In the genomic region with DNA sequence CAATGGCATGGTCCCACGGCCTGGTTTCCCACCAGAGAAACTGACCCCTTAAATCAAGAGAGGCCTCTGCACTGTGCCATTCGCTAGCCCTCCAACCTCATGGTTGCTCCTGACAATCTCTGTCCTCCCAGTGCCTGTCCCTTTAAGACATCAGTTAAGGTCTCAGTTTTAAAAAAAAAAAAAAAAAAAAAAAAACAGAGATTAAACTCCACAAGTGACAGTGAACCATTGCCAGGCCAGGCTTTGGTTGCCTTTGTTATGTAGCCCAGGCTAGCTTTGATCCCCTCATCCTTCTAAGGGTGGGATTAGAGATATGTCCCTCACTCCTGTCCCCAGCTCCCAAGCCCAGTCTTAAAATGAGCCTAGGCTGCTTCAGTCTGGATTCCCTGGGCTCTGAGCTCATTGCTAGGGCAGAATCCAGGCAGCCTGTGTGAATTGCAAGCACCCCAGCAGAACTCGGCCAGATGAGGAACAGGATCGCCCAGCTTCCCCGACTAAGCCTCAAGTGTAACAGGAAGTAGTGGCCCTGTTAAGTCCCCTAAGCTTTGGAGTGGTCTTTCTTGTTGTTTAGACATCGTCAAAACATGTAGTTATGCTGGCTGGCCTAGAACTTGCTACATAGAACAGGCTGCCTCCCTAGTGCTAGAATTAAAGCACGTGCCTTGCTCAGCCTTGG, we compare ENCODE assay signal across 25 mouse cellular contexts. TPM values are rescaled to one million over a fixed set of nuclear protein-coding genes. Genes with fewer than 3 reads are reported as not detected.
DNase-seq lines count a peak whose midpoint lies in the region; ATAC-seq and TF ChIP-seq lines count a peak whose summit lies in the region.
"Had no signal": no experiment of that assay in that cellular context is flagged by ENCODE, and none has a peak within 500 bp of the region (broad histone marks: within the 10 kb centered on the region; RNA-seq: fewer than 3 reads in every experiment).

No protein-coding gene starts in this region.

- 72% methylated on average over 7 of the region's 7 CpGs for WGBS in heart, embryonic 14.5 days
- 84% methylated on average over 7 of the region's 7 CpGs for WGBS in embryonic facial prominence, embryonic 10.5 days
- WGBS in stomach, embryonic 16.5 days = 68% methylated on average over 7 of the region's 7 CpGs
- WGBS in forebrain, embryonic 15.5 days = 85% methylated on average over 7 of the region's 7 CpGs

- TF ChIP-seq CTCF in gastrocnemius, adult 2 months (IDR thresholded peaks at IDR 0.05) = no peak

- no peak overlapping the region for H3K4me3 ChIP-seq in gastrocnemius, adult 2 months
- no peak overlapping the region for H3K4me3 ChIP-seq in heart, embryonic 14.5 days (ENCODE audit: control insufficient read depth in 1 of 2, insufficient read depth in 1 of 2, low read depth in 1 of 2, low read length in 2 of 2)
- H3K4me3 ChIP-seq in embryonic facial prominence, embryonic 10.5 days = no peak overlapping the region
- no peak overlapping the region for H3K4me3 ChIP-seq in stomach, embryonic 16.5 days (replicated peaks; ENCODE audit: low read length)
- no peak overlapping the region for H3K4me3 ChIP-seq in forebrain, embryonic 15.5 days
- H3K4me3 ChIP-seq: neural tube, embryonic 12.5 days had no signal

- H3K4me1 ChIP-seq in heart, embryonic 14.5 days (ENCODE audit: control insufficient read depth in 2 of 2, insufficient read depth in 2 of 2, low read length in 2 of 2) = peaks cover 18 to 28% of the 10 kb centered on the region in 2 experiments
- H3K4me1 ChIP-seq in embryonic facial prominence, embryonic 10.5 days = peaks cover 18% of the 10 kb centered on the region
- peaks cover 3% of the 10 kb centered on the region; the same call in 1 of the 2 replicates for H3K4me1 ChIP-seq in stomach, embryonic 16.5 days (ENCODE audit: control insufficient read depth, insufficient read depth, low read length)
- no peaks in the 10 kb centered on the region for H3K4me1 ChIP-seq in forebrain, embryonic 15.5 days
- H3K4me1 ChIP-seq: neural tube, embryonic 12.5 days had no signal

- H3K27me3 ChIP-seq in heart, embryonic 14.5 days (ENCODE audit: control insufficient read depth, insufficient read depth, low read length) = no peaks in the 10 kb centered on the region
- H3K27me3 ChIP-seq in embryonic facial prominence, embryonic 10.5 days (replicated peaks; ENCODE audit: low read depth, poor library complexity, severe bottlenecking) = peaks cover 20% of the 10 kb centered on the region
- no peaks in the 10 kb centered on the region for H3K27me3 ChIP-seq in stomach, embryonic 16.5 days (ENCODE audit: control insufficient read depth, insufficient read depth, low read length)
- no peaks in the 10 kb centered on the region for H3K27me3 ChIP-seq in forebrain, embryonic 15.5 days
- H3K27me3 ChIP-seq: embryonic facial prominence, embryonic 12.5 days; limb, embryonic 15.5 days had no signal

- H3K9ac ChIP-seq in heart, embryonic 14.5 days (ENCODE audit: low read length) = peak overlapping the region; percentile 43; the same call in 1 of the 2 replicates
- 0 out of 2 replicates have a peak overlapping the region, but pooled peaks have one; percentile 15 for H3K9ac ChIP-seq in stomach, embryonic 16.5 days (ENCODE audit: low read length)
- no peak overlapping the region for H3K9ac ChIP-seq in forebrain, embryonic 15.5 days (replicated peaks)
- H3K9ac ChIP-seq: embryonic facial prominence, embryonic 12.5 days; hindbrain, embryonic 14.5 days; limb, embryonic 15.5 days; liver, embryonic 14.5 days; lung, embryonic 14.5 days; neural tube, embryonic 12.5 days had no signal

- ATAC-seq in heart, embryonic 14.5 days (ENCODE audit: insufficient number of reproducible peaks, insufficient read depth, low FRiP score, low read depth) = no peak
- ATAC-seq in stomach, embryonic 16.5 days (ENCODE audit: insufficient read depth, low FRiP score) = no peak
- no peak for ATAC-seq in forebrain, embryonic 15.5 days (replicated peaks)
- ATAC-seq: inflammation-experienced regulatory T-cells, adult 6 months had no signal

- H3K27ac ChIP-seq in gastrocnemius, adult 2 months = peak overlapping the region; percentile 83
- peak overlapping the region; percentile 94 to 96 for H3K27ac ChIP-seq in heart, embryonic 14.5 days (replicated peaks in 1 of 2; ENCODE audit: control insufficient read depth in 1 of 2, insufficient read depth in 1 of 2, low read depth in 2 of 2, low read length in 2 of 2)
- peak overlapping the region; percentile 55; the same call in 1 of the 2 replicates for H3K27ac ChIP-seq in embryonic facial prominence, embryonic 10.5 days (replicated peaks)
- no peak overlapping the region; the same call in 1 of the 2 replicates for H3K27ac ChIP-seq in stomach, embryonic 16.5 days (ENCODE audit: low read length)
- H3K27ac ChIP-seq in forebrain, embryonic 15.5 days (replicated peaks) = no peak overlapping the region
- H3K27ac ChIP-seq: embryonic facial prominence, embryonic 12.5 days; hindbrain, embryonic 14.5 days; kidney, postnatal 0 days; limb, embryonic 15.5 days; liver, embryonic 14.5 days; neural tube, embryonic 12.5 days had no signal

- DNase-seq in gastrocnemius, adult 2 months = no peak
- no peak for DNase-seq in gastrocnemius, adult 18-20 months (ENCODE audit: low spot score)
- DNase-seq in heart, postnatal 25 days (ENCODE audit: low spot score) = no peak
- no peak for DNase-seq in embryonic facial prominence, embryonic 10.5 days (ENCODE audit: low spot score)
- DNase-seq in cerebellum, postnatal 14 days = no peak
- DNase-seq: adrenal gland, postnatal 36 days; cerebellum, adult 11 months; cerebellum, adult 9-11 months; kidney, adult 18-20 months; left cerebral cortex, postnatal 4 days; lung, embryonic 14.5 days; midbrain, embryonic 14.5 days; right cerebral cortex, postnatal 25 days; spleen, adult 18-20 months; thymus, postnatal 36 days had no signal

- H3K4me2 ChIP-seq in heart, embryonic 14.5 days (ENCODE audit: low read length) = peak overlapping the region; percentile 27; the same call in 1 of the 2 replicates
- no peak overlapping the region for H3K4me2 ChIP-seq in stomach, embryonic 16.5 days (ENCODE audit: low read depth, low read length)
- no peak overlapping the region for H3K4me2 ChIP-seq in forebrain, embryonic 15.5 days (replicated peaks)

- intact Hi-C loops in gastrocnemius, adult 2 months (cut with DNase I) = no loop called here
- intact Hi-C loops in heart, postnatal 25 days (cut with DNase I) = no loop called here

- H3K9me3 ChIP-seq in heart, embryonic 14.5 days (ENCODE audit: control insufficient read depth, low read length) = 0 out of 2 replicates have a peak, but pooled peaks cover 3% of the 10 kb centered on the region
- peaks cover 3% of the 10 kb centered on the region; the same call in 1 of the 2 replicates for H3K9me3 ChIP-seq in embryonic facial prominence, embryonic 10.5 days
- no peaks in the 10 kb centered on the region for H3K9me3 ChIP-seq in stomach, embryonic 16.5 days (replicated peaks; ENCODE audit: control insufficient read depth, low read length)
- H3K9me3 ChIP-seq in forebrain, embryonic 15.5 days = no peaks in the 10 kb centered on the region
- H3K9me3 ChIP-seq: limb, embryonic 15.5 days; neural tube, embryonic 12.5 days had no signal

- no peaks in the 10 kb centered on the region for H3K36me3 ChIP-seq in heart, embryonic 14.5 days (ENCODE audit: control insufficient read depth, insufficient read depth, low read length)
- H3K36me3 ChIP-seq in embryonic facial prominence, embryonic 10.5 days (replicated peaks) = no peaks in the 10 kb centered on the region
- H3K36me3 ChIP-seq in stomach, embryonic 16.5 days (ENCODE audit: control insufficient read depth, insufficient read depth, low read length) = no peaks in the 10 kb centered on the region
- H3K36me3 ChIP-seq in forebrain, embryonic 15.5 days = no peaks in the 10 kb centered on the region
- H3K36me3 ChIP-seq: embryonic facial prominence, embryonic 12.5 days; limb, embryonic 15.5 days; neural tube, embryonic 12.5 days had no signal

RNA-seq across cellular contexts. Expression of a gene that starts 16.3 kb away (rescaled TPM):
- under 1 TPM; 0.31 to 0.42 TPM for total RNA-seq in gastrocnemius, adult 2 months (2021)
- under 1 TPM in 1 of 2 experiments, not detected in 1; 0.64 TPM for total RNA-seq in gastrocnemius, adult 18-20 months (2021)
- 10.4 and 26.3 TPM in 2 replicates for polyA plus RNA-seq in heart, embryonic 14.5 days (2014; fragmentation: Nextera tagmentation; extraction: Ambion mirVana)
- total RNA-seq in heart, postnatal 25 days (2021) = 1 to 10 TPM; 2.4 TPM
- polyA plus RNA-seq in embryonic facial prominence, embryonic 10.5 days (2016; fragmentation: Nextera tagmentation; extraction: Ambion mirVana) = 21.0 and 25.1 TPM in 2 replicates
- polyA plus RNA-seq in stomach, embryonic 16.5 days (2015; fragmentation: Nextera tagmentation; extraction: Ambion mirVana) = 10.4 and 11.2 TPM in 2 replicates
- 2.5 and 2.7 TPM in 2 replicates for polyA plus RNA-seq in forebrain, embryonic 15.5 days (2015; fragmentation: Nextera tagmentation; extraction: Ambion mirVana)
- polyA plus RNA-seq: inflammation-experienced regulatory T-cells, adult 6 months had no signal

Comparison
In these comparisons a context has a peak if more than half of its experiments do, and no peak if none do; other contexts are left out.
1. H3K27ac ChIP-seq: peak in gastrocnemius, adult 2 months (single experiment), heart, embryonic 14.5 days (2 of 2) and embryonic facial prominence, embryonic 10.5 days (single experiment); none in stomach, embryonic 16.5 days (single experiment) and forebrain, embryonic 15.5 days (single experiment).